Mouse (Mus musculus) liver, embryonic 14.5 days (tissue): Measurements from ENCODE around the gene Dixdc1. TPM values are rescaled to one million over a fixed set of nuclear protein-coding genes. Genes with fewer than 3 reads are reported as not detected.

Source experiments
- ATAC-seq: fragments of 200-750 bp; cut with Nextera tagmentation; 2 replicates; pipeline ENCODE4 v1.8.0; 2017; ENCODE audit warnings: moderate number of reproducible peaks, mild to moderate bottlenecking, moderate library complexity; ENCODE audit not compliant: insufficient read depth
- DNase-seq, 3 experiments: peaks; one replicate each; pipeline ENCODE4 v3.0.0-alpha.2; 2012 to 2013; ENCODE audit warnings: low read depth in 3 of 3, low spot score in 3 of 3
- H3K27ac ChIP-seq: fragments of 300-500 bp; sonication (generic); 2 replicates; pipeline ENCODE4 v1.5.1; 2014; ENCODE audit warnings: moderate library complexity, mild to moderate bottlenecking, control low read depth, inconsistent platforms
- H3K27me3 ChIP-seq: fragments of 300-500 bp; sonication (generic); 2 replicates; pipeline ENCODE4 v1.6.1; 2014; ENCODE audit warnings: mild to moderate bottlenecking, low read length, moderate library complexity; ENCODE audit not compliant: control insufficient read depth, insufficient read depth
- H3K36me3 ChIP-seq: fragments of 300-500 bp; sonication (generic); replicated peaks from 2 replicates; pipeline ENCODE4 v1.6.1; 2014; ENCODE audit warnings: low read depth; ENCODE audit not compliant: control insufficient read depth, insufficient read depth
- H3K4me1 ChIP-seq, 2 experiments: fragments of 200-500 bp in 1 of 2; fragments of 300-500 bp in 1 of 2; sonication (generic) in 1 of 2; replicated peaks; 2 replicates each; pipeline ENCODE4 v1.6.1; 2012 to 2014; ENCODE audit warnings: antibody characterized with exemption in 1 of 2, inconsistent platforms in 1 of 2, low read length in 1 of 2; ENCODE audit not compliant: control insufficient read depth in 2 of 2, insufficient read depth in 2 of 2
- H3K4me2 ChIP-seq: fragments of 300-500 bp; sonication (generic); 2 replicates; pipeline ENCODE4 v1.6.1; 2014; ENCODE audit warnings: low read depth, mild to moderate bottlenecking, control low read depth, moderate library complexity
- H3K4me3 ChIP-seq, 2 experiments: fragments of 200-500 bp in 1 of 2; fragments of 300-500 bp in 1 of 2; sonication (generic) in 1 of 2; 2 replicates each; pipeline ENCODE4 v1.5.1; 2012 to 2014; ENCODE audit warnings: low read depth in 2 of 2, low read length in 2 of 2, mild to moderate bottlenecking in 2 of 2, control low read depth in 1 of 2, inconsistent platforms in 1 of 2, moderate library complexity in 1 of 2; ENCODE audit not compliant: insufficient read depth in 1 of 2
- H3K9ac ChIP-seq: fragments of 300-500 bp; sonication (generic); replicated peaks from 2 replicates; pipeline ENCODE4 v1.6.1; 2014; ENCODE audit warnings: mild to moderate bottlenecking, control low read depth, moderate library complexity
- H3K9me3 ChIP-seq: fragments of 300-500 bp; sonication (generic); 2 replicates; pipeline ENCODE4 v1.6.1; 2016; ENCODE audit warnings: low read length, mixed read lengths; ENCODE audit not compliant: control insufficient read depth
- CTCF ChIP-seq: IDR thresholded peaks from 2 replicates; pipeline ENCODE4 v1.5.1; 2016; ENCODE audit warnings: antibody characterized with exemption, low read depth, control low read depth
- EP300 ChIP-seq: IDR thresholded peaks from 2 replicates; pipeline ENCODE4 v1.6.1; 2016; ENCODE audit warnings: antibody characterized with exemption, low read depth
- WGBS: fragments of 180-500 bp; shearing (Covaris S2); extraction: QIAGEN DNeasy Blood & Tissue Kit; methylation state at CpG from one replicate; pipeline ENCODE4 v1.1.7; 2014; ENCODE audit not compliant: insufficient replicate concordance; 5-methylcytosine and 5-hydroxymethylcytosine counted together
- polyA plus RNA-seq, 2 experiments: library from polyadenylated mRNA; depleted of rRNA in 1 of 2; stranded (reverse) in 1 of 2; unstranded in 1 of 2; fragments of >200 nt; fragmentation: Nextera tagmentation in 1 of 2; extraction: Ambion mirVana in 1 of 2; gene quantifications; 2 replicates each; pipeline versions ENCODE4 v1.2.1 to v1.2.3; 2012 to 2014

Gene Dixdc1
- polyA plus RNA-seq, 2 experiments: 0.56 to 0.84 TPM

- no peak for DNase-seq
- no peak overlapping the region for H3K27ac ChIP-seq
- no peak overlapping the region for H3K4me3 ChIP-seq
- no peak overlapping the region for H3K4me2 ChIP-seq
- 40% methylated on average over 4 of the region's 4 CpGs for WGBS
- no peak overlapping the region for H3K9ac ChIP-seq
- H3K9me3 ChIP-seq: no peaks in the 10 kb centered on the region
- H3K4me1 ChIP-seq: no peaks in the 10 kb centered on the region
- no peak for TF ChIP-seq CTCF
- no peak for TF ChIP-seq EP300
- no peak for ATAC-seq
- peaks cover 6% of the 10 kb centered on the region for H3K27me3 ChIP-seq
- H3K36me3 ChIP-seq: no peaks in the 10 kb centered on the region
Measured at GRCm38 (mm10) chr9:50732560-50732959, 6.8 kb downstream of the Dixdc1 start.

- Histone ChIP-seq H3K36me3 (no peaks in the 10 kb centered on the region), H3K4me1 (no peaks in the 10 kb centered on the region), H3K4me3 (no peak overlapping the region), H3K9me3 (no peaks in the 10 kb centered on the region), H3K4me2 (no peak overlapping the region), H3K27me3 (peaks cover 10% of the 10 kb centered on the region), H3K27ac (no peak overlapping the region), H3K9ac (no peak overlapping the region)
- TF ChIP-seq CTCF: no peak
- no peak for TF ChIP-seq EP300
- ATAC-seq (no peak), DNase-seq (no peak)
- WGBS: 15% methylated on average over 4 of the region's 4 CpGs
Measured at GRCm38 (mm10) chr9:50729600-50729999, 9.7 kb downstream of the Dixdc1 start.

GRCm38 (mm10) chr9:50727925-50728651, 11.2 kb downstream of the Dixdc1 start:
- H3K4me1 ChIP-seq: no peaks in the 10 kb centered on the region
- peak overlapping the region; percentile 62 for H3K4me2 ChIP-seq
- ATAC-seq: peak; percentile 35; the same call in 1 of the 2 replicates
- H3K36me3 ChIP-seq: no peaks in the 10 kb centered on the region
- H3K9me3 ChIP-seq: no peaks in the 10 kb centered on the region
- no peak overlapping the region for H3K27ac ChIP-seq
- H3K9ac ChIP-seq: no peak overlapping the region
- peak overlapping the region; percentile 31 to 48 for H3K4me3 ChIP-seq
- TF ChIP-seq CTCF (no peak), EP300 (no peak)
- 1% methylated on average over 45 of the region's 45 CpGs for WGBS
- peaks cover 10% of the 10 kb centered on the region for H3K27me3 ChIP-seq
- DNase-seq: no peak

GRCm38 (mm10) chr9:50727171-50727924, 12.0 kb downstream of the Dixdc1 start:
- TF ChIP-seq EP300 (no peak), CTCF (no peak)
- DNase-seq (no peak), ATAC-seq (no peak)
- no peaks in the 10 kb centered on the region for H3K36me3 ChIP-seq
- WGBS: 13% methylated on average over 30 of the region's 30 CpGs
- peak overlapping the region; percentile 31 to 48 for H3K4me3 ChIP-seq
- H3K9ac ChIP-seq: no peak overlapping the region
- peaks cover 10% of the 10 kb centered on the region for H3K27me3 ChIP-seq
- H3K9me3 ChIP-seq: no peaks in the 10 kb centered on the region
- no peaks in the 10 kb centered on the region for H3K4me1 ChIP-seq
- peak overlapping the region; percentile 62 for H3K4me2 ChIP-seq
- no peak overlapping the region for H3K27ac ChIP-seq

GRCm38 (mm10) chr9:50725921-50726590, 13.3 kb downstream of the Dixdc1 start:
- TF ChIP-seq CTCF (no peak), EP300 (no peak)
- H3K4me1 ChIP-seq: no peaks in the 10 kb centered on the region
- H3K9ac ChIP-seq: no peak overlapping the region
- no peaks in the 10 kb centered on the region for H3K9me3 ChIP-seq
- 59% methylated on average over 8 of the region's 8 CpGs for WGBS
- ATAC-seq: no peak
- no peaks in the 10 kb centered on the region for H3K36me3 ChIP-seq
- no peak overlapping the region for H3K4me2 ChIP-seq
- no peak for DNase-seq
- no peak overlapping the region for H3K4me3 ChIP-seq
- no peak overlapping the region for H3K27ac ChIP-seq
- H3K27me3 ChIP-seq: peaks cover 10% of the 10 kb centered on the region
